8 mouse cellular contexts compared by ENCODE assay signal in the genomic region with DNA sequence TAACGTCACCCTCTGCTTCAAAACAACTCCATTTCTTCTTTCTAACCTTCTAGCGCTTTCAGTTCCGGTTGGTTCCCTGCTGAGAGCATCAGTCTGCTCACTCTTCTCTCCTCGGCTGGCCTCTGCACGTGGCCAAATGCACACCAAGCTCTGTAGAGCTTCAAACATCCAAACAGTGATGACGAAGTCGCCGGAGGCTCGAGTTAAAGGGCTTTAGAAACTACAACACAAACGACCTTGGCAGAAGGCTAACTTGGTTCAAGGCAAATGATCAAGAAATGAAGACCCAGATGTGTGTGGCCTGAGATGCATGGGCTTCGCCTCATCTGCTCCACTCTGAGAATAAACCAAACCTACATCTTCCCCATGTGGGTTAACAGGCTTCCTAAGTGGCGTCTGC. TPM values are rescaled to one million over a fixed set of nuclear protein-coding genes. Genes with fewer than 3 reads are reported as not detected.
DNase-seq lines count a peak whose midpoint lies in the region; ATAC-seq lines count a peak whose summit lies in the region.

No protein-coding gene starts in this region.

- peak overlapping the region; percentile 91 for H3K27ac ChIP-seq in forebrain, embryonic 10.5 days
- peak overlapping the region; percentile 73 for H3K27ac ChIP-seq in liver, embryonic 15.5 days (replicated peaks)
- H3K27ac ChIP-seq in neural tube, embryonic 13.5 days (replicated peaks): peak overlapping the region; percentile 80; the same call in 1 of the 2 replicates

- peaks cover 48% of the 10 kb centered on the region for H3K4me1 ChIP-seq in erythroblast, embryonic 14.5 days (ENCODE audit: control insufficient read depth)
- peaks cover 69% of the 10 kb centered on the region for H3K4me1 ChIP-seq in forebrain, embryonic 10.5 days
- H3K4me1 ChIP-seq in liver, embryonic 15.5 days (replicated peaks): peaks cover 47% of the 10 kb centered on the region
- H3K4me1 ChIP-seq in neural tube, embryonic 13.5 days (replicated peaks): peaks cover 48% of the 10 kb centered on the region

- ATAC-seq in erythroblast, adult 5-6 weeks (replicated peaks; ENCODE audit: low FRiP score, poor library complexity, severe bottlenecking): no peak
- peak; percentile 24 for ATAC-seq in activated CD4-positive, CD25-positive, alpha-beta regulatory T cell, adult 4 months
- ATAC-seq in inflammation-experienced regulatory T-cells, adult 6 months: peak; percentile 37
- ATAC-seq in liver, embryonic 15.5 days (ENCODE audit: insufficient read depth): no peak
- no peak for ATAC-seq in neural tube, embryonic 13.5 days (ENCODE audit: low read depth)
- ATAC-seq in megakaryocyte-erythroid progenitor cell, adult 5-6 weeks (replicated peaks; ENCODE audit: low FRiP score, low TSS enrichment, poor library complexity, severe bottlenecking): no peak

- 12% methylated on average over 12 of the region's 12 CpGs for WGBS in forebrain, embryonic 10.5 days
- WGBS in liver, embryonic 15.5 days (ENCODE audit: insufficient replicate concordance): 3% methylated on average over 12 of the region's 12 CpGs
- 9% methylated on average over 12 of the region's 12 CpGs for WGBS in neural tube, embryonic 13.5 days

- H3K36me3 ChIP-seq in erythroblast, embryonic 14.5 days (ENCODE audit: control insufficient read depth): peaks cover 11% of the 10 kb centered on the region
- 0 out of 2 replicates have a peak, but pooled peaks cover 3% of the 10 kb centered on the region for H3K36me3 ChIP-seq in forebrain, embryonic 10.5 days (replicated peaks)
- no peaks in the 10 kb centered on the region for H3K36me3 ChIP-seq in liver, embryonic 15.5 days (replicated peaks)
- no peaks in the 10 kb centered on the region for H3K36me3 ChIP-seq in neural tube, embryonic 13.5 days

- peak; percentile 41 for DNase-seq in forebrain, embryonic 10.5 days (ENCODE audit: extremely low spot score, low spot score)

- H3K9me3 ChIP-seq in erythroblast, embryonic 14.5 days (ENCODE audit: control insufficient read depth, low read length): no peaks in the 10 kb centered on the region
- no peaks in the 10 kb centered on the region for H3K9me3 ChIP-seq in forebrain, embryonic 10.5 days
- no peaks in the 10 kb centered on the region for H3K9me3 ChIP-seq in liver, embryonic 15.5 days (replicated peaks)
- no peaks in the 10 kb centered on the region for H3K9me3 ChIP-seq in neural tube, embryonic 13.5 days

- peak overlapping the region; percentile 71 for H3K9ac ChIP-seq in liver, embryonic 15.5 days
- H3K9ac ChIP-seq in neural tube, embryonic 13.5 days: peak overlapping the region; percentile 75

- peak overlapping the region; percentile 76 for H3K4me3 ChIP-seq in erythroblast, embryonic 14.5 days (replicated peaks)
- peak overlapping the region; percentile 71 for H3K4me3 ChIP-seq in forebrain, embryonic 10.5 days
- H3K4me3 ChIP-seq in liver, embryonic 15.5 days (replicated peaks): peak overlapping the region; percentile 74
- peak overlapping the region; percentile 72 for H3K4me3 ChIP-seq in neural tube, embryonic 13.5 days

- no peaks in the 10 kb centered on the region for H3K27me3 ChIP-seq in erythroblast, embryonic 14.5 days (ENCODE audit: control insufficient read depth)
- peaks cover 58% of the 10 kb centered on the region for H3K27me3 ChIP-seq in forebrain, embryonic 10.5 days (ENCODE audit: poor library complexity, severe bottlenecking)
- peaks cover 13% of the 10 kb centered on the region for H3K27me3 ChIP-seq in liver, embryonic 15.5 days
- H3K27me3 ChIP-seq in neural tube, embryonic 13.5 days: no peaks in the 10 kb centered on the region

- H3K4me2 ChIP-seq in liver, embryonic 15.5 days: peak overlapping the region; percentile 95
- peak overlapping the region; percentile 81 for H3K4me2 ChIP-seq in neural tube, embryonic 13.5 days

RNA-seq across cellular contexts. Expression of a gene that starts 0.9 kb away (rescaled TPM):
- polyA plus RNA-seq in erythroblast, embryonic 14.5 days (2012): 0.14 and 0.20 TPM in 2 replicates
- total RNA-seq in erythroblast, adult 5-6 weeks (2015; ENCODE audit: low replicate concordance): 4.6 and 6.5 TPM in 2 replicates
- total RNA-seq in erythroblast, adult 5-6 weeks (2017; ENCODE audit: low replicate concordance): 7.2 and 8.2 TPM in 2 replicates
- 10 to 100 TPM; 37.1 to 54.8 TPM for polyA plus RNA-seq in activated CD4-positive, CD25-positive, alpha-beta regulatory T cell, adult 4 months (2017; shearing (Covaris generic))
- 57.5 and 63.9 TPM in 2 replicates for polyA plus RNA-seq in forebrain, embryonic 10.5 days (2016; fragmentation: Nextera tagmentation; extraction: Ambion mirVana)
- 10 to 100 TPM; 33.0 to 47.8 (median 40.0) TPM for polyA plus RNA-seq in inflammation-experienced regulatory T-cells, adult 6 months (2017; shearing (Covaris generic))
- polyA plus RNA-seq in liver, embryonic 15.5 days (2015; fragmentation: Nextera tagmentation; extraction: Ambion mirVana): 19.8 and 22.3 TPM in 2 replicates
- 83.5 and 88.0 TPM in 2 replicates for polyA plus RNA-seq in neural tube, embryonic 13.5 days (2015; fragmentation: Nextera tagmentation; extraction: Ambion mirVana)
- 24.4 and 26.2 TPM in 2 replicates for total RNA-seq in megakaryocyte-erythroid progenitor cell, adult 5-6 weeks (2014; fragmentation: Nextera tagmentation)
- total RNA-seq in megakaryocyte-erythroid progenitor cell, adult 5-6 weeks (2017): 15.8 and 18.5 TPM in 2 replicates

Comparison
In these comparisons a context has a peak if more than half of its experiments do, and no peak if none do; other contexts are left out.
1. ATAC-seq: peak in activated CD4-positive, CD25-positive, alpha-beta regulatory T cell, adult 4 months (single experiment) and inflammation-experienced regulatory T-cells, adult 6 months (single experiment); none in erythroblast, adult 5-6 weeks (single experiment), liver, embryonic 15.5 days (single experiment), neural tube, embryonic 13.5 days (single experiment) and megakaryocyte-erythroid progenitor cell, adult 5-6 weeks (single experiment).
2. RNA of a gene that starts 0.9 kb away (polyA plus RNA-seq): 83.5 to 88.0 TPM in neural tube, embryonic 13.5 days, 57.5 to 63.9 TPM in forebrain, embryonic 10.5 days, 37.1 to 54.8 TPM in activated CD4-positive, CD25-positive, alpha-beta regulatory T cell, adult 4 months, 33.0 to 47.8 TPM in inflammation-experienced regulatory T-cells, adult 6 months and 19.8 to 22.3 TPM in liver, embryonic 15.5 days; 0.14 to 0.20 TPM in erythroblast, embryonic 14.5 days; every median in the first group is over 10 times any median in the second.
3. Peak in every context shown above with its lines, with median percentiles within 50 percentile points of each other: H3K4me3 ChIP-seq and H3K27ac ChIP-seq.